Comparison of ENCODE assay signal across 25 mouse cellular contexts in the genomic region with DNA sequence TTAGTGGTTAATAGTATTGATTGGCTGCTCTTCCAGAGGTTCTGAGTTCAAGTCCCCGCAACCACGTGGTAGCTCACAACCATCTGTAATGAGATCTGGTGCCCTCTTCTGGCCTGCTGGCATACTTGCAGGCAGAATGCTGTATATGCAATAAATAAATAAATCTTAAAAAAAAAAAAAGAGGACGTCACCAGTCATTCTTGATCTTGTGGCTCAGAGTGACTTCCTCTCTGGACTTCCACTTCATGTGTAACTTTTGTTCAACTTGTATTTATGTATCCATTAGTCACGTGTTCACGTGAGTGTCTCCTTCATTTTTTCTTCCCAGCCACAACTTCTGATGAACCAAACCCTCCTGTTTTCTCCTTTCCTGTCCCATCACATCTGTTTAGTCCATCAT. TPM values are rescaled to one million over a fixed set of nuclear protein-coding genes. Genes with fewer than 3 reads are reported as not detected.
DNase-seq lines count a peak whose midpoint lies in the region; ATAC-seq and TF ChIP-seq lines count a peak whose summit lies in the region.
"Had no signal": no experiment of that assay in that cellular context is flagged by ENCODE, and none has a peak within 500 bp of the region (broad histone marks: within the 10 kb centered on the region; RNA-seq: fewer than 3 reads in every experiment).

No protein-coding gene starts in this region.

- H3K27me3 ChIP-seq in hindbrain, postnatal 0 days (ENCODE audit: insufficient read depth, low read length): no peaks in the 10 kb centered on the region
- H3K27me3 ChIP-seq in hindbrain, embryonic 16.5 days (replicated peaks; ENCODE audit: control insufficient read depth, insufficient read depth, low read length): no peaks in the 10 kb centered on the region
- H3K27me3 ChIP-seq: heart, embryonic 13.5 days; kidney, embryonic 15.5 days; limb, embryonic 12.5 days; neural tube, embryonic 12.5 days had no signal

- H3K4me1 ChIP-seq in hindbrain, postnatal 0 days (ENCODE audit: insufficient read depth, low read length): no peaks in the 10 kb centered on the region; the same call in 1 of the 2 replicates
- peaks cover 10% of the 10 kb centered on the region for H3K4me1 ChIP-seq in hindbrain, embryonic 16.5 days (ENCODE audit: control insufficient read depth, insufficient read depth, low read depth, low read length)
- peaks cover 2% of the 10 kb centered on the region; the same call in 1 of the 2 replicates for H3K4me1 ChIP-seq in lung, adult 2 months (ENCODE audit: control insufficient read depth, insufficient read depth, low read length)
- H3K4me1 ChIP-seq in bone marrow macrophage, adult 2 months (ENCODE audit: control insufficient read depth, insufficient read depth, low read length): peaks cover 7% of the 10 kb centered on the region
- H3K4me1 ChIP-seq: limb, embryonic 12.5 days; megakaryocyte, embryonic 14.5 days; neural tube, embryonic 12.5 days had no signal

- TF ChIP-seq POLR2A in lung, adult 2 months (IDR thresholded peaks at IDR 0.05; ENCODE audit: borderline replicate concordance, extremely low read depth, low read depth, low read length): no peak
- no peak for TF ChIP-seq POLR2A in bone marrow macrophage, adult 2 months (IDR thresholded peaks at IDR 0.05; ENCODE audit: borderline replicate concordance, low read depth, low read length)

- no peak overlapping the region for H3K4me2 ChIP-seq in hindbrain, postnatal 0 days (ENCODE audit: low read depth, low read length)
- no peak overlapping the region for H3K4me2 ChIP-seq in hindbrain, embryonic 16.5 days (ENCODE audit: low read length)
- H3K4me2 ChIP-seq: heart, embryonic 13.5 days; kidney, embryonic 15.5 days; limb, embryonic 12.5 days; lung, embryonic 14.5 days; neural tube, embryonic 12.5 days had no signal

- no peaks in the 10 kb centered on the region for H3K36me3 ChIP-seq in hindbrain, postnatal 0 days (ENCODE audit: insufficient read depth, low read length)
- H3K36me3 ChIP-seq in hindbrain, embryonic 16.5 days (ENCODE audit: control insufficient read depth, insufficient read depth, low read length): no peaks in the 10 kb centered on the region
- H3K36me3 ChIP-seq: G1E; heart, embryonic 13.5 days; kidney, embryonic 15.5 days; limb, embryonic 12.5 days; neural tube, embryonic 12.5 days had no signal

- no peak for ATAC-seq in hindbrain, postnatal 0 days
- ATAC-seq in hindbrain, embryonic 16.5 days: no peak
- ATAC-seq: forebrain, embryonic 14.5 days had no signal

- H3K4me3 ChIP-seq in hindbrain, postnatal 0 days (ENCODE audit: low read length): no peak overlapping the region
- H3K4me3 ChIP-seq in hindbrain, embryonic 16.5 days (ENCODE audit: low read length): no peak overlapping the region
- H3K4me3 ChIP-seq in lung, adult 2 months (replicated peaks; ENCODE audit: extremely low read depth, low read depth, low read length): no peak overlapping the region
- no peak overlapping the region for H3K4me3 ChIP-seq in bone marrow macrophage, adult 2 months (ENCODE audit: insufficient read depth, low read length)
- H3K4me3 ChIP-seq: erythroblast, embryonic 14.5 days; heart, embryonic 13.5 days; kidney, embryonic 15.5 days; left cerebral cortex, adult 2 months; limb, embryonic 12.5 days; megakaryocyte, embryonic 14.5 days; neural tube, embryonic 12.5 days had no signal

- no peak for DNase-seq in hindbrain, postnatal 0 days (ENCODE audit: low spot score)
- DNase-seq in lung, adult 2 months: no peak
- DNase-seq in lung, postnatal 10 days: no peak
- DNase-seq in left cerebral cortex, postnatal 14 days (ENCODE audit: low spot score in 2 of 2): no peak
- DNase-seq in spleen, postnatal 14 days (ENCODE audit: low spot score in 2 of 2): no peak
- DNase-seq in cerebellum, adult 8-10 months: no peak
- DNase-seq: adrenal gland, adult 8-10 months; cerebellum, adult 11-12 months; cerebellum, postnatal 36 days; heart, postnatal 4 days; lung, embryonic 14.5 days; thymus, postnatal 14 days had no signal

- H3K9me3 ChIP-seq in hindbrain, postnatal 0 days (ENCODE audit: low read length): no peaks in the 10 kb centered on the region
- no peaks in the 10 kb centered on the region for H3K9me3 ChIP-seq in hindbrain, embryonic 16.5 days (ENCODE audit: control insufficient read depth, low read length)
- H3K9me3 ChIP-seq: G1E; kidney, embryonic 15.5 days; neural tube, embryonic 12.5 days had no signal

- H3K9ac ChIP-seq in hindbrain, postnatal 0 days (replicated peaks; ENCODE audit: low read length): no peak overlapping the region
- no peak overlapping the region for H3K9ac ChIP-seq in hindbrain, embryonic 16.5 days (ENCODE audit: low read depth, low read length)
- H3K9ac ChIP-seq: heart, embryonic 13.5 days; kidney, embryonic 15.5 days; limb, embryonic 12.5 days; lung, embryonic 14.5 days; neural tube, embryonic 12.5 days had no signal

- WGBS in hindbrain, postnatal 0 days: 88% methylated on average over 5 of the region's 5 CpGs
- WGBS in hindbrain, embryonic 16.5 days: 83% methylated on average over 5 of the region's 5 CpGs
- 62% methylated on average over 5 of the region's 5 CpGs for WGBS in lung, adult 2 months

- peak; percentile 14; the same call in 1 of the 2 replicates for TF ChIP-seq CTCF in hindbrain, postnatal 0 days (IDR thresholded peaks at IDR 0.05; ENCODE audit: low read depth)
- 0 out of 2 replicates have a peak, but pooled peaks have one; percentile 25 for TF ChIP-seq CTCF in lung, adult 2 months (IDR thresholded peaks at IDR 0.05; ENCODE audit: insufficient read depth, low read length)
- peak; percentile 58; the same call in 1 of the 2 replicates for TF ChIP-seq CTCF in bone marrow macrophage, adult 2 months (IDR thresholded peaks at IDR 0.05; ENCODE audit: low read depth, low read length)

- no peak overlapping the region for H3K27ac ChIP-seq in hindbrain, postnatal 0 days
- H3K27ac ChIP-seq in hindbrain, embryonic 16.5 days (ENCODE audit: low read depth, low read length): no peak overlapping the region
- no peak overlapping the region for H3K27ac ChIP-seq in bone marrow macrophage, adult 2 months (ENCODE audit: insufficient read depth, low read depth, low read length)
- H3K27ac ChIP-seq: heart, embryonic 13.5 days; kidney, embryonic 15.5 days; left cerebral cortex, adult 2 months; limb, embryonic 12.5 days; neural tube, embryonic 12.5 days had no signal

- intact Hi-C loops in left cerebral cortex, postnatal 14 days (cut with DNase I): loop anchor here (10.0 kb wide), 1 partner anchor 935 kb away; the partner anchor contains the start of gene Alk

RNA-seq across cellular contexts. Expression of gene Togaram2, which starts 3.5 kb away (rescaled TPM):
- 1.0 and 6.3 TPM in 2 replicates for total RNA-seq in hindbrain, postnatal 0 days (2014; rRNA removed)
- 0.88 and 1.2 TPM in 2 replicates for polyA plus RNA-seq in hindbrain, postnatal 0 days (2015; fragmentation: Nextera tagmentation; extraction: Ambion mirVana)
- 0.82 and 0.89 TPM in 2 replicates for polyA plus RNA-seq in hindbrain, embryonic 16.5 days (2015; fragmentation: Nextera tagmentation; extraction: Ambion mirVana)
- 17.8 and 18.1 TPM in 2 replicates for polyA plus RNA-seq in lung, adult 2 months (2012; rRNA removed)
- not detected in 2 replicates for polyA plus RNA-seq in bone marrow macrophage, adult 2 months (2012; ENCODE audit: insufficient read depth, insufficient read length, missing spikeins)
- 1 to 10 TPM; 2.4 to 2.9 TPM for total RNA-seq in left cerebral cortex, postnatal 14 days (2021)
- total RNA-seq: monocyte, adult 5-6 weeks had no signal
- polyA plus RNA-seq: embryonic facial prominence, embryonic 11.5 days; erythroblast, embryonic 14.5 days; G1E; limb, embryonic 12.5 days had no signal

RNA-seq across cellular contexts. Expression of gene Wdr43, which starts 53.8 kb away (rescaled TPM):
- 19.4 and 80.8 TPM in 2 replicates for total RNA-seq in hindbrain, postnatal 0 days (2014; rRNA removed)
- polyA plus RNA-seq in hindbrain, postnatal 0 days (2015; fragmentation: Nextera tagmentation; extraction: Ambion mirVana): 33.6 and 36.0 TPM in 2 replicates
- 39.7 and 47.1 TPM in 2 replicates for polyA plus RNA-seq in hindbrain, embryonic 16.5 days (2015; fragmentation: Nextera tagmentation; extraction: Ambion mirVana)
- 5.3 and 8.8 TPM in 2 replicates for polyA plus RNA-seq in lung, adult 2 months (2012; rRNA removed)
- polyA plus RNA-seq in bone marrow macrophage, adult 2 months (2012; ENCODE audit: insufficient read depth, insufficient read length, missing spikeins): 29.9 and 32.7 TPM in 2 replicates
- 10 to 100 TPM; 24.3 TPM for total RNA-seq in left cerebral cortex, postnatal 14 days (2021)
